Mouse (Mus musculus) C2C12 (cell line): ENCODE data around the gene Atp13a4.

Experiments used
- CEBPB ChIP-seq: IDR thresholded peaks from one replicate; pipeline ENCODE4 v1.6.1; 2011; ENCODE audit warnings: low read depth, mild to moderate bottlenecking, control low read depth, moderate library complexity
- CTCF ChIP-seq: IDR thresholded peaks from one replicate; pipeline ENCODE4 v1.5.1; 2011; ENCODE audit not compliant: control insufficient read depth, insufficient read depth, insufficient read length
- FOSL1 ChIP-seq: IDR thresholded peaks from one replicate; pipeline ENCODE4 v1.8.0; 2011; ENCODE audit warnings: mild to moderate bottlenecking, low read length; ENCODE audit not compliant: poor library complexity, insufficient read depth, severe bottlenecking
- MAX ChIP-seq: IDR thresholded peaks from one replicate; pipeline ENCODE4 v1.6.1; 2011; ENCODE audit warnings: mild to moderate bottlenecking, control low read depth
- MYOD1 ChIP-seq: IDR thresholded peaks from one replicate; pipeline ENCODE4 v1.6.1; 2011; ENCODE audit warnings: low read depth; ENCODE audit not compliant: control insufficient read depth, insufficient read length
- MYOG ChIP-seq: IDR thresholded peaks from one replicate; pipeline ENCODE4 v1.6.1; 2011; ENCODE audit not compliant: control insufficient read depth, insufficient read length; ENCODE audit errors: extremely low read depth
- USF1 ChIP-seq: IDR thresholded peaks from one replicate; pipeline ENCODE4 v1.6.1; 2011; ENCODE audit warnings: low read depth, mild to moderate bottlenecking, control low read depth, moderate library complexity

- TF ChIP-seq MAX (no peak), USF1 (no peak), CTCF (no peak), MYOG (no peak), MYOD1 (no peak), CEBPB (no peak), FOSL1 (no peak)
Observed at GRCm38 (mm10) chr16:29533641-29534040, 11.0 kb downstream of the Atp13a4 start.
